In the genomic region with DNA sequence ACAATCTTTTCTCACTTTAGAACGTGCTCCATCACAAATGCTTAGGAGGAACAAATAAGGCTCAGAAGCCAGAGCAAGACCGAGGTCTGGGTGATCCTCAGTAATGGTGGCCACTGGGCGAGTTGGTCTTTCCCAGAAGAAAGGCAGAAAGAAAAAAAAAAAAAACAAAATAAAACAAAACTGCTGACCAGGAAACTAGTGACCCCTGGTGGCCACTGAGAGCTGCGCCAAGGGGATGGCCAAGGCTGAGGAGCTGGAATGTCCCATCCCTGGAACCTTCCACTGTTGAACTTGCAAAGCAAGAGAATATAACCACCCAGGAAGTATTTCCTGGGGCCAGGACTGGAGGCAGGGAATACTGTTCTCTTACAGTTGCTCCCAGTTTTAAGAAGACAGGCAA, we compare ENCODE assay signal across 9 mouse cellular contexts. TPM values are rescaled to one million over a fixed set of nuclear protein-coding genes. Genes with fewer than 3 reads are reported as not detected.
DNase-seq lines count a peak whose midpoint lies in the region; ATAC-seq and TF ChIP-seq lines count a peak whose summit lies in the region.
"Had no signal": no experiment of that assay in that cellular context is flagged by ENCODE, and none has a peak within 500 bp of the region (broad histone marks: within the 10 kb centered on the region; RNA-seq: fewer than 3 reads in every experiment).

No protein-coding gene starts in this region.

- WGBS in kidney, adult 2 months = 23% methylated on average over 4 of the region's 4 CpGs
- WGBS in kidney, embryonic 14.5 days = 41% methylated on average over 4 of the region's 4 CpGs
- 40% methylated on average over 4 of the region's 4 CpGs for WGBS in hindbrain, postnatal 0 days

- H3K9ac ChIP-seq in kidney, embryonic 14.5 days (ENCODE audit: low read depth, low read length) = no peak overlapping the region
- no peak overlapping the region for H3K9ac ChIP-seq in ES-E14 (ENCODE audit: insufficient read depth, low read depth, low read length, poor library complexity, severe bottlenecking)
- no peak overlapping the region for H3K9ac ChIP-seq in hindbrain, postnatal 0 days (replicated peaks; ENCODE audit: low read length)
- H3K9ac ChIP-seq: limb, embryonic 15.5 days had no signal

- no peak overlapping the region for H3K4me3 ChIP-seq in kidney, adult 2 months (ENCODE audit: insufficient read depth, low read depth, low read length)
- no peak overlapping the region for H3K4me3 ChIP-seq in kidney, embryonic 14.5 days (ENCODE audit: low read length)
- no peak overlapping the region for H3K4me3 ChIP-seq in ES-E14 (ENCODE audit: insufficient read depth in 1 of 2, low read depth in 1 of 2, low read length in 2 of 2, poor library complexity in 1 of 2, severe bottlenecking in 1 of 2)
- H3K4me3 ChIP-seq in hindbrain, postnatal 0 days (ENCODE audit: low read length) = no peak overlapping the region
- H3K4me3 ChIP-seq: limb, embryonic 15.5 days had no signal

- no peaks in the 10 kb centered on the region for H3K9me3 ChIP-seq in kidney, embryonic 14.5 days (ENCODE audit: control insufficient read depth, low read length)
- H3K9me3 ChIP-seq in ES-E14 (ENCODE audit: control insufficient read depth, insufficient read depth, low read depth, low read length) = no peaks in the 10 kb centered on the region
- no peaks in the 10 kb centered on the region for H3K9me3 ChIP-seq in hindbrain, postnatal 0 days (ENCODE audit: low read length)
- H3K9me3 ChIP-seq: limb, embryonic 15.5 days had no signal

- peak; percentile 67 for DNase-seq in kidney, adult 2 months
- DNase-seq in A20 (ENCODE audit: low read depth, low spot score) (peak; percentile 40), ES-E14 (ENCODE audit: low read depth, low spot score) (no peak)
- peak; percentile 73 for DNase-seq in hindbrain, postnatal 0 days (ENCODE audit: low spot score)
- peak; percentile 66 for DNase-seq in mesoderm, embryonic 11.5 days (ENCODE audit: low read depth, low spot score)

- H3K4me1 ChIP-seq in kidney, adult 2 months (ENCODE audit: control insufficient read depth, insufficient read depth, low read length) = peaks cover 3% of the 10 kb centered on the region; the same call in 1 of the 2 replicates
- no peaks in the 10 kb centered on the region for H3K4me1 ChIP-seq in kidney, embryonic 14.5 days (ENCODE audit: control insufficient read depth, insufficient read depth, low read length)
- H3K4me1 ChIP-seq in ES-E14 (ENCODE audit: control insufficient read depth in 2 of 2, insufficient read depth in 2 of 2, low read length in 2 of 2, poor library complexity in 1 of 2) = no peaks in the 10 kb centered on the region
- H3K4me1 ChIP-seq in hindbrain, postnatal 0 days (ENCODE audit: insufficient read depth, low read length) = no peaks in the 10 kb centered on the region

- no peak for ATAC-seq in kidney, embryonic 14.5 days (ENCODE audit: low FRiP score, low TSS enrichment)
- peak; percentile 68; the same call in 1 of the 2 replicates for ATAC-seq in common myeloid progenitor, adult 5-6 weeks (replicated peaks; ENCODE audit: low read depth, poor library complexity, severe bottlenecking)
- ATAC-seq in hindbrain, postnatal 0 days = 0 out of 2 replicates have a peak, but pooled peaks have one; percentile 38
- no peak for ATAC-seq in monocyte, adult 5-6 weeks (replicated peaks; ENCODE audit: insufficient number of reproducible peaks, low FRiP score, low TSS enrichment, poor library complexity, severe bottlenecking)

- no peak overlapping the region for H3K4me2 ChIP-seq in kidney, embryonic 14.5 days (replicated peaks; ENCODE audit: low read depth, low read length)
- no peak overlapping the region for H3K4me2 ChIP-seq in hindbrain, postnatal 0 days (ENCODE audit: low read depth, low read length)
- H3K4me2 ChIP-seq: limb, embryonic 15.5 days had no signal

- no peak overlapping the region for H3K27ac ChIP-seq in kidney, adult 2 months (ENCODE audit: insufficient read depth, low read depth, low read length)
- H3K27ac ChIP-seq in kidney, embryonic 14.5 days (ENCODE audit: low read depth, low read length) = no peak overlapping the region
- H3K27ac ChIP-seq in ES-E14 (ENCODE audit: insufficient read depth, low read depth, low read length, poor library complexity, severe bottlenecking) = no peak overlapping the region
- no peak overlapping the region for H3K27ac ChIP-seq in hindbrain, postnatal 0 days

- H3K27me3 ChIP-seq in kidney, adult 2 months (replicated peaks; ENCODE audit: control insufficient read depth, insufficient read depth, low read length) = no peaks in the 10 kb centered on the region
- no peaks in the 10 kb centered on the region for H3K27me3 ChIP-seq in kidney, embryonic 14.5 days (ENCODE audit: control insufficient read depth, insufficient read depth, low read length)
- no peaks in the 10 kb centered on the region for H3K27me3 ChIP-seq in hindbrain, postnatal 0 days (ENCODE audit: insufficient read depth, low read length)
- H3K27me3 ChIP-seq: limb, embryonic 15.5 days had no signal

- TF ChIP-seq CTCF in kidney, adult 2 months (conservative IDR thresholded peaks at IDR 0.05; ENCODE audit: insufficient read depth, insufficient read length, low read depth, low read length) = peak; percentile 68
- peak; percentile 83 for TF ChIP-seq CTCF in hindbrain, postnatal 0 days (IDR thresholded peaks at IDR 0.05; ENCODE audit: low read depth)

- H3K36me3 ChIP-seq in kidney, adult 2 months (ENCODE audit: control insufficient read depth, insufficient read depth, low read length) = no peaks in the 10 kb centered on the region; the same call in 1 of the 2 replicates
- peaks cover 34% of the 10 kb centered on the region for H3K36me3 ChIP-seq in kidney, embryonic 14.5 days (ENCODE audit: control insufficient read depth, insufficient read depth, low read length)
- peaks cover 2% of the 10 kb centered on the region for H3K36me3 ChIP-seq in ES-E14 (ENCODE audit: control insufficient read depth, insufficient read depth, low read length, poor library complexity, severe bottlenecking)
- H3K36me3 ChIP-seq in hindbrain, postnatal 0 days (ENCODE audit: insufficient read depth, low read length) = peaks cover 13% of the 10 kb centered on the region

- no peak for TF ChIP-seq POLR2A in kidney, adult 2 months (IDR thresholded peaks at IDR 0.05; ENCODE audit: low read depth, low read length)

- in situ Hi-C loops in ES-E14 (cut with MboI; ENCODE audit: low sequenced_read_pairs in 2 of 2, unreplicated experiment in 2 of 2) = loop anchor here (10.0 to 25.0 kb wide), 2 partner anchors 224 to 226 kb away; no protein-coding TSS in a partner anchor

TF ChIP-seq in ES-E14, 5 proteins besides CTCF, POLR2A, EP300 and RAD21:
- TF ChIP-seq ZNF384 (IDR thresholded peaks at IDR 0.05; ENCODE audit: low read depth, low read length) = peak; percentile 90
- TF ChIP-seq CHD2 (IDR thresholded peaks at IDR 0.05; ENCODE audit: low read depth, low read length) = no peak
- peak; percentile 67 for TF ChIP-seq MAFK (IDR thresholded peaks at IDR 0.05; ENCODE audit: insufficient read depth, low read depth, low read length)
- peak; percentile 39; the same call in 1 of the 2 replicates for TF ChIP-seq ZC3H11A (IDR thresholded peaks at IDR 0.05; ENCODE audit: borderline replicate concordance, low read depth, low read length)
- TF ChIP-seq HCFC1 (IDR thresholded peaks at IDR 0.05; ENCODE audit: borderline replicate concordance, insufficient read depth, low read length) = no peak
TF ChIP-seq in ES-E14: peak in this region for 3.

RNA-seq across cellular contexts. Expression of a gene that starts 13.6 kb away (rescaled TPM):
- 12.3 and 19.4 TPM in 2 replicates for polyA plus RNA-seq in kidney, adult 2 months (2012; rRNA removed)
- polyA plus RNA-seq in kidney, embryonic 14.5 days (2014; fragmentation: Nextera tagmentation; extraction: Ambion mirVana) = 7.6 and 10.5 TPM in 2 replicates
- 24.2 and 37.7 TPM in 2 replicates for total RNA-seq in ES-E14 (2012; rRNA removed)
- 8.9 and 11.3 TPM in 2 replicates for total RNA-seq in common myeloid progenitor, adult 5-6 weeks (2017)
- total RNA-seq in hindbrain, postnatal 0 days (2014; rRNA removed) = 16.9 and 49.3 TPM in 2 replicates
- polyA plus RNA-seq in hindbrain, postnatal 0 days (2015; fragmentation: Nextera tagmentation; extraction: Ambion mirVana) = 18.8 and 20.6 TPM in 2 replicates
- total RNA-seq in monocyte, adult 5-6 weeks (2017) = 21.8 to 36.0 TPM (median 26.3 TPM) in 3 replicates

RNA-seq across cellular contexts. Expression of a gene that starts 28.4 kb away (rescaled TPM):
- 467 and 503 TPM in 2 replicates for polyA plus RNA-seq in kidney, adult 2 months (2012; rRNA removed)
- 49.5 and 59.6 TPM in 2 replicates for polyA plus RNA-seq in kidney, embryonic 14.5 days (2014; fragmentation: Nextera tagmentation; extraction: Ambion mirVana)
- 15.2 and 15.4 TPM in 2 replicates for total RNA-seq in ES-E14 (2012; rRNA removed)
- total RNA-seq in common myeloid progenitor, adult 5-6 weeks (2017) = 66.4 and 70.4 TPM in 2 replicates
- total RNA-seq in hindbrain, postnatal 0 days (2014; rRNA removed) = 39.3 and 53.4 TPM in 2 replicates
- polyA plus RNA-seq in hindbrain, postnatal 0 days (2015; fragmentation: Nextera tagmentation; extraction: Ambion mirVana) = 17.2 and 20.1 TPM in 2 replicates
- 2.3 to 14.3 TPM (median 12.1 TPM) in 3 replicates for total RNA-seq in monocyte, adult 5-6 weeks (2017)

RNA-seq across cellular contexts. Expression of a gene that starts 59.4 kb away (rescaled TPM):
- 68.7 and 69.7 TPM in 2 replicates for polyA plus RNA-seq in kidney, adult 2 months (2012; rRNA removed)
- polyA plus RNA-seq in kidney, embryonic 14.5 days (2014; fragmentation: Nextera tagmentation; extraction: Ambion mirVana) = 70.9 and 92.5 TPM in 2 replicates
- total RNA-seq in ES-E14 (2012; rRNA removed) = 32.1 and 32.2 TPM in 2 replicates
- 97.4 and 98.9 TPM in 2 replicates for total RNA-seq in common myeloid progenitor, adult 5-6 weeks (2017)
- total RNA-seq in hindbrain, postnatal 0 days (2014; rRNA removed) = 19.2 and 44.0 TPM in 2 replicates
- 9.2 and 10.5 TPM in 2 replicates for polyA plus RNA-seq in hindbrain, postnatal 0 days (2015; fragmentation: Nextera tagmentation; extraction: Ambion mirVana)
- 247 to 347 TPM (median 330 TPM) in 3 replicates for total RNA-seq in monocyte, adult 5-6 weeks (2017)

Comparison
In these comparisons a context has a peak if more than half of its experiments do, and no peak if none do; other contexts are left out.
1. ATAC-seq: peak in common myeloid progenitor, adult 5-6 weeks (single experiment) and hindbrain, postnatal 0 days (single experiment); none in kidney, embryonic 14.5 days (single experiment) and monocyte, adult 5-6 weeks (single experiment).